Mouse (Mus musculus): Measurements from ENCODE around the gene Sec11a. TPM values are rescaled to one million over a fixed set of nuclear protein-coding genes. Genes with fewer than 3 reads are reported as not detected.

Gene Sec11a
- total RNA-seq, 2 experiments from 2014 or later, result 25.1 to 29.4 TPM

DNA sequence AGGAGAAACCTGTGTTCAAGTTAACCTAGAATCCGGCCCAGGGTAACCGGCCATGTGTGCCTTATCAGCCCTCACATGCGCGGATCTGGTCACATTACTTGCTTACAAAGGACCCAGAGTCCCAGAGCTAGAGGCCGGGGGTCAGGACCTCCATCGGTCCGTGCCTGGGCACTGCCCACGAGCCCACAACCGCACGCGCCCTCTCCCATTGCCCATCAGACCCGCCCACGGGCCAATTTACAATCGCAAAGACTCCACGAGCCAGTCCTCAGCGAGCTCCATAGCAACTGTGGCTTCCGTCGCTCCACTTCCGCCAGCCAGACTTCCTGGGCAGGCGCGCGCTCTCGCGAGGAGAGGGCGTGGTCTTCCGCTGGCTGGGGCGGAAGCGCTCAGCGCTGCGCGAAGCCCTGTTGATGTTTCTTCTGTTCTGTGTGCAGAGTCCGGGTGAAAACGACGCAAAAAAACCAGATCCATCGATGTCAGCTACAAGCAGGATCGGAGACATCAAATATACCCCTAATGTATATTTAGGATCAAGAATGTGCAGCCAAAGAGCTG lies 46.6 kb downstream of the Sec11a start, which contains the start of gene Wdr73:
Gene Wdr73 (minus strand): TSS at position 326 of the 558 bp plus-strand sequence.
- peak; percentile 88 for DNase-seq (ENCODE audit: low spot score)

DNA sequence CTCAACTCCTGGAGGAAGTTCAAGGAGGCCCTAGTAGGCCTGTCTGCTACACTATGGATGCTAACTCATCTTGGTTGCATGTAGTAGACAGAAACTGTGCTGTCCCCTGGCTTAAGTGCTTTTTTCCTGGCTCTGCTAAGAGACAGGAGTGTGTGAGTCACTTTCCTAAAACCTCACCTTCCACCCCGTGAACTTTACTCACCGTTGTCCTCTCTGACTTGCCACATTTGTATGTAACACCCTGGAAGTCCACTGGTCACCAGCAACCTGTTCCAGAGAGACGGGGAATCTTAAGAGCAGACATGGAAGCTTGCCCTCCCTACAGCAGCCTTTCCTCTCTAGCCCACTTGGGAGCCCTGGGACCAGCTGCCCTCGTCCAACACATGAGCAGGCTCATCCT lies 49.9 kb downstream of the Sec11a start:
- DNase-seq (ENCODE audit: low spot score), result no peak

DNA sequence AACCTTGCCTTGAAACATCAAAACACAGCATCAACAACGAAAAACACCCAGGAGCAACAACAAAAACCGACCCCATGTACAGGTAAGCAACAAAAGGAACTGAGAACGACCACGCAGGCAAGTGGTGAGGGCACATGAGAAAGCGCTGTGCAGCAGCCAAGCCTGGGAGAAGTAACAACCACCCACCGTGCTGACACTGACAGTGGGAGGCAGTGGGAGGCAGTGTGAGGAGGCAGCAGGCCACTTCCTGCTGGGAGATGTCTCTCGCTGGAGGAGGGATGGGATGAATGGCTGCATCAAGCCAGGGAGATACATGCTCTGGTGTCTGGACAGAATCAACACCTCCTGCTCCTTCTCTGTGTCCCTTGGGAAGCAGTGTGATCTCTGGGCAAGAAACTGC lies 50.4 kb downstream of the Sec11a start:
- no peak for DNase-seq (ENCODE audit: low spot score)

DNA sequence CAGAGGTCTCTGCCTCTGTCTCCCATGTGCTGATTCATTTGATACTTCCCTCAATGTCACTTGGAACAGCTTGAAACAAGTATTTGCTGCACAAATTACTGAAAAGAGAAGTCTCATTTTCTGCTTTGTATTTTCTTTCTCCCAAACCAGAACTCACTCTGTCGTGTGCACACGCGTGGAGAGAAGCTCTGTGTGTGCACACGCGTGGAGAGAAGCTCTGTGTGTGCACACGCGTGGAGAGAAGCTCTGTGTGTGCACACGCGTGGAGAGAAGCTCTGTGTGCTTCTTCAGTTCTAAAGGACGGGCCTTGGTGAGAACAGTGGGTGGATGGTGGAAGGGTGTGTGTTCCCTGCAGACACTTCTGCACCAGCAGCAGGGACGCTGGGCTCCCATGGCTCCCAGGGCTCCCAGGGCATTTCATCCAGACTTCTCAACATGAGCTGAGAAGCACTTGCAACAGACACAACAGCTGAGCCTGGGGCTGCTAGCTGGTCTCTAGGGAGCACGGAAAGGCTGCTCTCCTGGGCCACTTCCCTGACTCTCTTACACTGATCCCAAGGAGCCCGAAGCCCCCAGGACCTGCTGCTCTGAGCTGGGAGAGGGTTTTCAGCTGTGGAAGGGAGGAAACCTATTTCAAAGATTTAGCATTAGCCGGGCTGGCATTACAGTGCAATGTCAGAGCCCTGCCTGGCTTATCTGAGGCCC lies 52.6 kb downstream of the Sec11a start:
- DNase-seq (ENCODE audit: low spot score), result no peak

DNA sequence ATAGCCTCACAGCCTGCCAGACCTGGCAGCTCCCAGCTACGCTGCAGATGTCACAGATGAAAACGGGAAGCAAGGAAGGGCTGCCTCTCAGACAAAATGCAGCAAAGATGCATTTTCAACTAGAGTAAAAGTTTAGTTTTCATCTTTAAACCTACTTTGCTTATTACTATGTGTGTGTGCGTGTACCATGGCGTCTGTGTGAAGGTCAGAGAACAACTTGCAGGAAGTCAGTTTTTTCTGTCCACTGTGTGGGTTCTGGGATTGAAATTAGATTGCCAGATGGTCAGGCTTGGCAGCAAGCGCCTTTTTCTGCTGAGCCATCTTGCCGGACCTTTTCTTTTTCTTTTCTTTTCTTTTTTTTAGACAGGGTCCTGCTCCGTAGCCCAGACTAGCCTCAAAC lies 53.4 kb downstream of the Sec11a start:
- no peak for DNase-seq (ENCODE audit: low spot score)

DNA sequence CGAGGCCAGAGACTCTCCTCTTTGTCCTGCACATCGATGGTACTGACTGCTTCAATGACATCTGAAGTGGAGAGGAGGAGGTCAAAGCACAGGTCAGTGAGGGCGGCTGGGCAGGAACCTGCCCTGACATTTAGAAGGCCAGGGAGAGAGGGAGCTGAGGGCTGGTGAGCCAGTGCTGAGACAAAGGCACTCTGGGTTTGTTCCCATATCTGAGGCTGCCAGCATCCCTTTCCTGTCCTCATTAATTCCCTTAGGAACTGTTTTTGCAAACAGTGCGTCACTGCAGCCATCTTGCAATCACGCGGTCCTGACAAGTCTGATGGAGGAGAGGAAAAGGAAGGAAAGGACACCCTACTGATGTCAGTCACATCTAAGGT lies 53.8 kb downstream of the Sec11a start:
- DNase-seq (ENCODE audit: low spot score), result no peak

DNA sequence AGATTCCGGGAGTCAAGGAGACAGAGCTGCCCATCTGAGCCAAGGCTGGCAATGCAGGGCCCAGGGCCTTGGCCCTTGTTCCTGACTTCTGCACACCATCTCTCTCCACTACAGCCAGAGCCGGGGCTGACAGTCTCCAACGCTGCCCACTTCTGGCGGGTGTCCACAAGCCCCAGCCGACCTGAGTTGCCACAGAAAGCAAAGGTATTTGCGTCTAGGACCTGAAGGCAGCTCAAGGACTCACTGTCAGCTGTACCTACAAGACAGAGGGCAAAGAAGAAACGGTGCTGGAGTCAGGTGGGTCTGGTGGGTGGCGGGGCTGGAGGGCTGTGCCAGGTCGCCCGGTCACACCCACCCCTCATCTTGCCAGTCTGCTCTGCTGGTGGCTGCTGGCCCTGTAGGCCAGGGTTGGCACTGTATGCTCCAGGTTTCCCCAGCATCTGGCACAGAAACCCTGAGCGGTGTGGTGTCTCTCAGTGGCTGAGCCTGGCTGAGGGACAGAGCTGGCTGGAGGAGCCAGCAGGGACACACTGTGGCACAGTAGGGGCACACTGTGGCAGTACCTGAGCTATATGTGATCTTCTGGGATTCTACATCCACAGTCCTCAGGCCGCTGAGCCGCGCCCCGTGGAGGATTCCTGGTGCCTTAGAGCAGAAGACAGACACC lies 54.4 kb downstream of the Sec11a start:
- DNase-seq (ENCODE audit: low spot score), result no peak

DNA sequence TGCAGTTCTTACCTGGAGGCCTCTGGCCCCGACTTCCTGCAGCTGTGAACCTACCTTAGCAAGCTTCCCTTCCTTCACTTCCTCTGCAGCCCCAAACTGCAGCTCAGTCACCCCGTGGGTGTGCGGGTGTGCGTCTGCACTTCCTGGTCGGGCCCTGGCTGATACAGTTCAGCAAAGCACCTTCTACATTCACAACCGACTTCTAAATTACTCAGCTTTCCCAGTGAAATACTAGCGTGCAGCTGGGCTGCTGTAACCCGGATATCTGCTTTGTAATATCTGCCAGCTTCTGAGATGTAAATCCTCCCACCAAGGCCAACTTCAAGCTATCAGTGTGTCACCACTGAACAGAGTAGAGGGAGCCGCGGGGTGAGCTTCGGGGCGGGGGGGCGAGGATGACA lies 57.7 kb downstream of the Sec11a start:
- DNase-seq (ENCODE audit: low spot score), result no peak

DNA sequence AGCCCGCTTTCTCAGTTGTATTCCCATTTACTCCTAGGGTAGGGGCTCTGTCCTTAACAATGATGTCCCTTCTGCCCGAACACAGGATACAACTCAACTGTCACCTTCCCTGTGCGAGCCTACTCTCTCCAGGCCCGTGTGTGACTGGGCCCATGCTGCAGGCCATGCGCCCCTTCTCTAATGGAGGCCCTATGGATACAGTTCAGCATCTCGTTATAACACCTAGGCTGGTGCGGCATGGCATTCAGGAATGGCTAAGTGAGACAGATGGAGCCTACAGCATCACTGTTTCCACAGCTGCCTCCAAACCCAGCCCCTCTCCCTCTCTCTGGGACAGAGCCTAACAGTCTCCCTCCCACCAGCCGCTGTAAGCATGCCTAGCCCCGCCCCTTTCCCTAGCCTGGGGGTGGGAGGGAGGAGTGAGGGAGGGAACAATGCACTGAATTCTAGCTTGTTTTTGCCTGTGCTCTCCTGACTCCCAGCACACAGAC lies 58.5 kb downstream of the Sec11a start:
- DNase-seq (ENCODE audit: low spot score), result peak; percentile 55

DNA sequence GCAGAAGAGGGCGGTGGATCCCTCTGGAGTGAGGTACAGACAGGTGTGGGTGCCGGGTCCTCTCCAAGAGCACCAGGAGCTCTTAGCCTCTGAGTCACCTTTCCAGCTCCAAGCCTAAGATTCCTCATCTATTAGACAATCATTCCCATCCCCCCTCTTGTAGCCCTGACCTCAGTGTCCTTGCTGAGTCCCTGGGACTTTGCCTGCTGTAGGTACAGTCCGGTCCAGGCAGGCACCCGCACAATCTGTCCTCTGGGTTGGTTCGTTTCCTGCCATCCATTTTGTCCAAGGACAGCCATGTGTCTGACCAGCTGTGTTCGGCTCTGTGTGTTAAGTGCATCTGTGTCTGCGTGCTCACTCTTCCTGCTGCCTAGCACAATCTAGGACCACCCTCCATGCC lies 59.0 kb downstream of the Sec11a start:
- DNase-seq (ENCODE audit: low spot score), result no peak

DNA sequence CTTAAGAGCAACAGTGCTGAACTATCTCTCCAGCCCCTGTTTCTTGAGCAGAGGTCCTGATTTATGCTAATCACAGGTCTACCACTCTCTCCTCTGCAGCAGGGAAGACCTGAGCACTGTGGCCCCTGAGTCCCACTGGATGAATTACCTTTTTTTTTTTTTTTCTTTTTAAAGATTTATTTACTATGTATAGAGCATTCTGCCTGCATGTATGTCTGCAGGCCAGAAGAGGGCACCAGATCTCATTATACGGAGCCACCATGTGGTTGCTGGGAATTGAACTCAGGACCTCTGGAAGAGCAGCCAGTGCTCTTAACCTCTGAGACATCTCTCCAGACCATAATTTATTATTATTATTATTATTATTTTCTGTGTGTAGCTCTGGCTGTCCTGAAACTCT lies 61.9 kb downstream of the Sec11a start:
- no peak for DNase-seq (ENCODE audit: low spot score)

DNA sequence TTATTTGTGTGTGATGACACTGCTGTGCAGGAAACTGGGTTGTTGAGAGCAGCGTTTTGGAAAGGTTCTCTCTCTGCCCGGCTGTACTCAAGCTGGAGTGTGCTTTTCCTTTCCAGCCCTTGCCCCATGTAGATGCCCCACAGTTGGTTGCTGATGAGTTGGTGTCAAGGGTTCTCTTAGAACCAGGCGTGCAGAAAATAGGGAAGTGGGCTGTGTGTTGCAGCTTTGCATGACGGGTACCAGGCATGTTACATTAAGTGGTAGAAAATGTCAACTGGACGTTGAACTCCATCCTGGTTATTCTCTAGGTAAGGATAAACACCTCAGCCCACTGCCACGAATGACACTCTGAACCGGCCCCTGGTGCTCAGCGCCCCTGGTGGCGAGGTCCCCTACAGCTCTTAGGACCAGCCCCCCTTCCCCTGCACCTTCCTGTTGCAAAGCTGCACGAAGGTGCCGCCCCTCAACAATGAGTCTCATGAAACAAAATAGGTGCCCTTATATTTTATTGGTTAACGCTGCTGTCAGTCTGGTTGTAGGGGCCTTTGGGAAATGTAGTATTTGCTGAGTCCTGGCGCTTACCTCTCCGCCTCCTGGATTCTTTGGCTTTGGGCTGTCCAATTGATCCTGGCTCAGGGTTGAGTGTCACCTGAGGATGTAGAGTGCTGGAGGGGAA lies 64.6 kb downstream of the Sec11a start:
- peak; percentile 24 for DNase-seq (ENCODE audit: low spot score)

DNA sequence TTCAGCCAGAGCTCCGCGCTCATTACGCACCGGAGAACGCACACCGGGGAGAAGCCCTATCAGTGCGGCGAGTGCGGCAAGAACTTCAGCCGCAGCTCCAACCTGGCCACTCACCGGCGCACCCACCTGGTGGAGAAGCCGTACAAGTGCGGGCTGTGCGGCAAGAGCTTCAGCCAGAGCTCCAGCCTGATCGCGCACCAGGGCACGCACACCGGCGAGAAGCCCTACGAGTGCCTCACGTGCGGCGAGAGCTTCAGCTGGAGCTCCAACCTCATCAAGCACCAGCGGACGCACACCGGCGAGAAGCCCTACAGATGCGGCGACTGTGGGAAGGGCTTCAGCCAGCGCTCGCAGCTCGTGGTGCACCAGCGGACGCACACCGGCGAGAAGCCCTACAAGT lies 71.9 kb downstream of the Sec11a start:
- DNase-seq (ENCODE audit: low spot score), result no peak

DNA sequence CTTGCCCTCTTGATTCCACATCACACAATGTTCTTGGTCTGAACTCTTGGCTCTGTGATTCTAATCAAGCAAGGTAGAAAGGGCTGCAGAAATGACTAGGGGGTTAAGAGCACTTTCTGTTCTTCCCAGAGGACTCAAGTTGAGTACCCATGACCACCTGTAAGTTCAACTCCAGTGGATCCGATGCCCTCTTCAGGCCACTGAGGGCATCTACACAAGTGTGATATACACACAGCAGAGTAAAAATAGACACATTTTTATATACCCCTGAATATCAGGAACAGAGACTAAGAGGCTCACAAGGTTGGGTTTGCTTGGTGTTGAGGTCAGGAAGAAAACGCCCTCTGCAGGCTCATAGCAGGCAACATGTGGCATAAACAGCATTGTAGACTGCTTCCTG lies 73.9 kb downstream of the Sec11a start:
- DNase-seq (ENCODE audit: low spot score), result no peak

DNA sequence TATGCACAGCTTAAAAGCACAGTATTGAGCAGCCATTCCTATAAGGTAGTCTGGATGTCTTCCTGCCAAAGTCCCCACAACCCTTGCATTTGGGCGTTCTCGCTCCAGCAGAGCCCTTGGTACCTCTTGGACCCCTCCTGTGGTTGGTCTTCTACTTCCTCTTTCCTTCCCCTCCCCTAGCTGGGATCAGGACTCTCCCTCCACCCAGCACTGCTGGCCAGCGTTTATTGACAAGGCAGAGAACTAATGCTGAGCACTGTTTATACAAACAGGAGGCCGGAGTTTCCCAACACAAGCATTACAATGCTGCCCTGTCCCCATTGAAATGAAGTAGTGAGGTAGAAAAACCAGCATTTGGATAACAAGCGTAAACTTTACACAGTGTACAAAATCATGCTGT lies 74.5 kb downstream of the Sec11a start:
- no peak for DNase-seq (ENCODE audit: low spot score)

DNA sequence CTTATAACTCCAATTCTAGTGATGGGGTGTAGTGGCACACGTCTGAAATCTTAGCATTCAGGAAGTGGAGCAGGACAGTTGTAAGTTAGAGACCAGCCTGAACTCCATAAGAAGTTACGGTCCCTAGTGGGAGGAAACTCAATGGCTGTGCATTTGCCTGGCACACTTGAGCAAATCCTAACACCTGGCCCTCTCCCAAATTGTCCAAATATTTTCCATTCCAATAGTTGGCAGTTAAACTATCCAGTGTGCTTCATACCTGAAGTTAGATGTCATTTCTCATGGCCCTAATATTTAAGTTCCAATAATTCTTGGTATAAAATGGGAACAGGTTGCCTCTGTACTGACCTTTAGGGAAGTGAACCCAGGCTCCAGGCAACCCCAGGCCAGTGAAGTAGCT lies 78.9 kb downstream of the Sec11a start:
- DNase-seq (ENCODE audit: low spot score), result no peak

DNA sequence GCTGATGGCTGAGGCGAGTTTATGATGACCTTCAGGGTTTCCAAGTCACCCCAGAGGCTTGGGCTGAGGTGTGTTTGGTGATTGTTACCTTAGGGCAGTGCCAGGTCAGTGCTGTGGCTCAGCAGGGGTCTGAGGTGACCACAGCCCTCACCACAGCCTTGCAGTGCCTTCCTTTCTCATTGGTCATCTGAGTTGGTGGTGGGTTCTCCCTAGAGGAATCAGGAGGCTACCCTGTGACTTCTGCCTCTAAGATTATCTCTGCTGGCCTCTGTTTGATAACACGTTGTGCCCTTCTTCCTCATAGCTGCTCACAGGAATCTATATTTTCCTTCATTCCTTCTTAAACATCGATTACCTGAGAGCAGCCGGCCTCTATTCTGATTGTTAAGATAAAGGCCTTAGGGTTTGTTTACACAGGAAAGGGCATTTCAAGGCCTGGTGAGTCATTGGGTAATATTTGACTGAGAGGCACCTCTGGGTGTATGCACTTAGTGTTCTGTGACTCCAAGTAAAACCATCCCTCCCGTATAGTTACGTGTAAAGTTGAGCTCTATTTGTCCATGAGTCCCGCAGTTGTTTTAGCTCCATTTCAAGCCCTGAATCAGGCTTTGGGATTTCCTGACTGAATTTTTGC lies 80.9 kb downstream of the Sec11a start:
- no peak for DNase-seq (ENCODE audit: low spot score)

DNA sequence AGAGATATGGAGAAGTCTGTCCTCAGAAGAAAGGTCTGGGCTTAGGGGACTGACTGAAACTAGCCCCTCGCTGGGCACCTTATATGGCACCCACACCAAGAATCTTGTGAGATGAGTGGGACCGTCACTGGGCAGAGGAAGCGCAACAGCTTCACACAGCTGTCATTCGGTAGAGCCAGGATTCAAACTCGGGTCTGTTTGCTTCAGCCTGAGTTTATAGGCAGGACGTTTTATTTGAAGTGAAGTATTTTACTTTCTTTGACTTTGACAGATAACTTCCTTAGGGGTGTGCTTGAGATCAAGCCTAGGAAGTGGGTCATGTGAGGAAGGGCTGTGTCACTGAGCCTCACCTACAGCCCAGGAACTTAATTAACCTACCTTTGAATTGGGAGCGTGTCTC lies 82.1 kb downstream of the Sec11a start:
- DNase-seq (ENCODE audit: low spot score), result no peak

DNA sequence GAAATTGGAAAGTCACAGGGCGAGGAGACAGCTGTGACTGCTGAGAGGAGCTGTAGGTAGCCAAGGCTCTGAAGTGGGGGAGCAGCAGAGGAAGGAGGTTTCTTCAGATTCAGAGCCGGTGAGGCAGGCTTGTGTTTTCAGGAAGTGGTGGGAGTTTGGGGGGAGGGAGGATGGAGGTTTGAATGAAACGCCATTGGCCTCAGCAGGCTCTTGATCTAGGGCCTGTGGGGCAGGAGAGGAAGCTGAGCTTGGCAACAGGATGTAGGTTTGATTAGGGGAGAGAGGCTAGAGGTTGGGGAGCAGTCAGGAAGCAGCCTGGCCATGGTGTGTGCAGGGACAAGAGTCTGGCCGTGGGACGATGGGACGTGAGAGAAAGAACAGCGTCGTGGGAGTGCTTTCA lies 82.7 kb downstream of the Sec11a start:
- no peak for DNase-seq (ENCODE audit: low spot score)

DNA sequence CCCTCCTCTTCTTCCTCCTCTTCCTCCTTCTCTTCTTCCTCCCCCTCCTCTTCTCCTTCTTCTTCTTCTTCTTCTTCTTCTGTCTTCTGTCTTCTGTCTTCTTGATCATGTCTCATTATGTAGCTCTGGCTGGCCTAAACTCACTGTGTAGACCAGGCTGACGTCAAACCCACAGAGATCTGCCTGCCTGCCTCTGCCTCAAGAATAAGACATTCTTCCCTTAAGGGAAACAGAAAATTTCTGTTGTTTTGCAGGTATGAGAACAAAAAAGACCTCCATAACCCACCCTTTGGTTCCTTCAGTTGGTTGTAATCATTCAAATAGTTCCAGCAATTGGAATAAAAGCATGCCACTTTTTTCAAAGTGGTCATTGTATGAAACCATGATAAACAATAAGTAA lies 83.4 kb downstream of the Sec11a start:
- no peak for DNase-seq (ENCODE audit: low spot score)

DNA sequence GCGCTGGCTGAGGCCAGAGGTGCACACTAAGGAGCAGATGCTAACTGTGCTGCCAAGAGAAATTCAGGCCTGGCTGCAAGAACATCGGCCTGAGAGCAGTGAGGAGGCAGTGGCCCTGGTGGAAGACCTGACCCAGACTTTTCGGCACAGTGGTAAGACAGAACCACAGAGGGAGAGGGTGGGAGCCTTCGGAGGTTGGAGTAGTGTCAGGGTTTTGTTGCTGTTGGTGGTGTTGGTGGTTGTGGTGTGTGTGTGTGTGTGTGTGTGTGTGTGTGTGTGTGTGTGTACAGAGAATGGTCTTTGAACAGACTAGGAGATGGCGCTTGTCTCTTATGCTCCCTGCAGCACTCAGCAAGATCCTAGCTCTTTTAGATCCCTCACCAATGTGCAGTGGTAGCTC lies 84.1 kb downstream of the Sec11a start:
- DNase-seq (ENCODE audit: low spot score), result no peak

DNA sequence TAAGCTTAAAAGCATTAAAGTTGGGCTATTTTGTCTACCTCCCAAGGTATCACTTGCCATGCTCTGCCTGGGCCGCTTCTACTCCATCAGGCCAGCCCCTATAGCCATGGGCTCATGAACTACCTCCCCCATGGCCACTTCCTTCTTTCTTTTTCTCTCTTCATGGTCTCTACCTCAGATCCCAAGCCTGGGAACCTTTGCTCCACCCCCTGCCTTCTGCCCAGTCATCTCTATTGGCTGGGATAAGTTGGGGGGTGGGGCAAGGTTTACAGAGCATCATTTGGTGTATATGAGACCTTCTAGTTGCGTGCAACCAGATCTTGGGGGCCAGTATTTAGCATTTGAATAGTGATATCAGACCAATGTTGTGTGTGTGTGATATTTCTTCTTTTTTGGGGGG lies 85.1 kb downstream of the Sec11a start:
- DNase-seq (ENCODE audit: low spot score), result no peak
